Mouse (Mus musculus): ENCODE results near the gene Cntnap2. TPM values are rescaled to one million over a fixed set of nuclear protein-coding genes. Genes with fewer than 3 reads are reported as not detected.
"Not testable (repeated sequence)": the region's sequence is repeated elsewhere in the genome, so short reads cannot be mapped to it uniquely, and the experiment has no call there.

The Cntnap2 gene
- total and polyA plus RNA-seq, 2 experiments from 2014 or later = 0.04 to 1.4 TPM

DNA sequence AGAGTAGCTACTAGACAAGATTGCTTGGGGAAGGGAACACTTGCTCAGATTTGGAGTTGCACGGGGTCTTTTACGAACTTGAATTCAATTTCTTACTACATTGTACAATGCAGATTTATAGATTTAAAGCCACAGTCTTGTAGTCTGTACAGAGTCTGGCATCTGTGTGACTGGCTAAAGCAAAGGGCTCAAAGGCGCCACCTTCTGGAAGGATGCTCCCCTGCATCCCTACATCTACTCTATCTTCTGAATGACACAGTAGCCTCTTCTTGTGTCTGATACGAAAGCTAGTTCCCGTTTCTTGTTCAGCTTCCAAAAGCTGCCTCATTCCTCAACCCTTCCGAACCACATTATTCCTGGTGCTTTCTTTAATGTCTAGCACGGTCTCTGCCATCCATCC is 2129.0 kb downstream of the Cntnap2 start:
- Histone ChIP-seq H3K4me2 (ENCODE audit: low read depth, low read length) (no peak overlapping the region), H3K36me3 (replicated peaks; ENCODE audit: control insufficient read depth, insufficient read depth, low read length) (no peaks in the 10 kb centered on the region), H3K9ac (replicated peaks; ENCODE audit: low read depth, low read length) (no peak overlapping the region), H3K27ac (ENCODE audit: low read depth) (no peak overlapping the region), H3K4me1 (ENCODE audit: control insufficient read depth, insufficient read depth) (peaks cover 5% of the 10 kb centered on the region; the same call in 1 of the 2 replicates), H3K4me3 (ENCODE audit: low read depth, low read length) (no peak overlapping the region), H3K9me3 (replicated peaks; ENCODE audit: control insufficient read depth, low read length) (no peaks in the 10 kb centered on the region), H3K27me3 (ENCODE audit: control insufficient read depth, insufficient read depth, low read length) (no peaks in the 10 kb centered on the region)
- DNase-seq (ENCODE audit: low spot score) (no peak), ATAC-seq (ENCODE audit: insufficient read depth, low read depth) (no peak)
- 61% methylated on average over 7 of the region's 7 CpGs for WGBS
- TF ChIP-seq CTCF (IDR thresholded peaks at IDR 0.05; ENCODE audit: low read depth) (peak; percentile 36), EP300 (IDR thresholded peaks at IDR 0.05; ENCODE audit: low read depth) (no peak)

DNA sequence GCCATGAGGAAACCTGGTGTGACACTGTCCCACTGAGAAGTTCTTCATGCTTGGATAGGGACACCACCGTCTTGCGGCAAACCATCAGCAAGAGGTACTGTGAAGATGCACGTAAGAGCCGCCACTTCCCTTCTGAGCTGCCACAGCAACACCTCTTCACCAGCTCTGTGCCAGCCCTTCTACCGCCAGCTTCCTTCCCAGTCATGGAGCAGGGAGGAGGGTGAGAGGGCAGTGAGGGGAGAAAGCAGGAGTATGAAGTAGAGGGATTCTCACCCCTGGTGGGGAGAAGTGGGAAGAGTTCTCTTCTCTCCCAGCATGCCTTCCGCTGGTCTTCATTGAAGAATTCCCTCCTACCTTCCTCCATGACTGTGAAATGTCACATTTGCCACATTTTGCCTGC is 2129.4 kb downstream of the Cntnap2 start:
- H3K9ac ChIP-seq (replicated peaks; ENCODE audit: low read depth, low read length); H3K9me3 ChIP-seq (replicated peaks; ENCODE audit: control insufficient read depth, low read length); H3K4me2 ChIP-seq (ENCODE audit: low read depth, low read length); DNase-seq (ENCODE audit: low spot score); H3K27me3 ChIP-seq (ENCODE audit: control insufficient read depth, insufficient read depth, low read length); H3K36me3 ChIP-seq (replicated peaks; ENCODE audit: control insufficient read depth, insufficient read depth, low read length); H3K4me1 ChIP-seq (ENCODE audit: control insufficient read depth, insufficient read depth); H3K27ac ChIP-seq (ENCODE audit: low read depth); H3K4me3 ChIP-seq (ENCODE audit: low read depth, low read length); ATAC-seq (ENCODE audit: insufficient read depth, low read depth): not testable (repeated sequence)
- WGBS = 79% methylated on average over 6 of the region's 6 CpGs

DNA sequence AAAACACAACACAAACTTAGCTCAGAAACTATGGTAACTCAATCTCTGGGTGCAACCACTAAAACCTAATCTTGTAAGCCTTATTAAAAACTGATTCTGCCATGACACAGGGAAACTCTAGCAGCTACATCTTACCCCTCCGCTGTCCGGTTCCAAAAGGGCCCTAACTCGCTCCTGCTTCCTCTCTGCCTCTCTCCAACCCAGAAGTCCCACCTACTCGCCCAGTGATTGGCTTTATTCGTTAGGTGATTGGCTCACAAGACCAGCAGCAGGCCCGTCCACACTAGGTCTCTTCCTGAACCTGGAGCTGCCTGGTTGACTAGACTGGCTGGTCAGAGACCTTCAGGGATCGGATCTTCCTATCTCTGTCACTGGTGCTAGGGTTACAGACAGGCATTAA is 2131.1 kb downstream of the Cntnap2 start:
- Histone ChIP-seq H3K4me2 (ENCODE audit: low read depth, low read length) (no peak overlapping the region), H3K36me3 (replicated peaks; ENCODE audit: control insufficient read depth, insufficient read depth, low read length) (no peaks in the 10 kb centered on the region), H3K4me3 (ENCODE audit: low read depth, low read length) (no peak overlapping the region), H3K4me1 (ENCODE audit: control insufficient read depth, insufficient read depth) (peaks cover 5% of the 10 kb centered on the region; the same call in 1 of the 2 replicates), H3K27ac (ENCODE audit: low read depth) (no peak overlapping the region), H3K9ac (replicated peaks; ENCODE audit: low read depth, low read length) (no peak overlapping the region), H3K27me3 (ENCODE audit: control insufficient read depth, insufficient read depth, low read length) (no peaks in the 10 kb centered on the region), H3K9me3 (replicated peaks; ENCODE audit: control insufficient read depth, low read length) (no peaks in the 10 kb centered on the region)
- ATAC-seq (ENCODE audit: insufficient read depth, low read depth) (no peak), DNase-seq (ENCODE audit: low spot score) (no peak)
- no peak for TF ChIP-seq CTCF (IDR thresholded peaks at IDR 0.05; ENCODE audit: low read depth)
- TF ChIP-seq EP300 (IDR thresholded peaks at IDR 0.05; ENCODE audit: low read depth) = no peak
- WGBS = 70% methylated on average over 7 of the region's 7 CpGs

GRCm38 (mm10) chr6:47191277-47191800 is 2132.2 kb downstream of the Cntnap2 start:
- ATAC-seq (ENCODE audit: insufficient read depth, low read depth) = no peak
- H3K27ac ChIP-seq (ENCODE audit: low read depth) = no peak overlapping the region

GRCm38 (mm10) chr6:47191940-47192339 is 2132.8 kb downstream of the Cntnap2 start:
- TF ChIP-seq CTCF (IDR thresholded peaks at IDR 0.05; ENCODE audit: low read depth) (no peak), EP300 (IDR thresholded peaks at IDR 0.05; ENCODE audit: low read depth) (no peak)
- Histone ChIP-seq H3K9ac (replicated peaks; ENCODE audit: low read depth, low read length) (no peak overlapping the region), H3K4me1 (ENCODE audit: control insufficient read depth, insufficient read depth) (peaks cover 5% of the 10 kb centered on the region; the same call in 1 of the 2 replicates), H3K4me3 (ENCODE audit: low read depth, low read length) (peak overlapping the region; percentile 36), H3K27ac (ENCODE audit: low read depth) (no peak overlapping the region), H3K36me3 (replicated peaks; ENCODE audit: control insufficient read depth, insufficient read depth, low read length) (no peaks in the 10 kb centered on the region), H3K9me3 (replicated peaks; ENCODE audit: control insufficient read depth, low read length) (no peaks in the 10 kb centered on the region), H3K4me2 (ENCODE audit: low read depth, low read length) (peak overlapping the region; percentile 58), H3K27me3 (ENCODE audit: control insufficient read depth, insufficient read depth, low read length) (no peaks in the 10 kb centered on the region)
- DNase-seq (ENCODE audit: low spot score) (no peak), ATAC-seq (ENCODE audit: insufficient read depth, low read depth) (peak; percentile 30; the same call in 1 of the 2 replicates)
- 41% methylated on average over 10 of the region's 10 CpGs for WGBS

More at GRCm38 (mm10) chr6:47191277-47191800, 2132.2 kb downstream of the Cntnap2 start:
- Histone ChIP-seq H3K9ac (replicated peaks; ENCODE audit: low read depth, low read length) (no peak overlapping the region), H3K9me3 (replicated peaks; ENCODE audit: control insufficient read depth, low read length) (no peaks in the 10 kb centered on the region), H3K4me1 (ENCODE audit: control insufficient read depth, insufficient read depth) (peaks cover 5% of the 10 kb centered on the region; the same call in 1 of the 2 replicates), H3K4me2 (ENCODE audit: low read depth, low read length) (peak overlapping the region; percentile 58), H3K27me3 (ENCODE audit: control insufficient read depth, insufficient read depth, low read length) (no peaks in the 10 kb centered on the region), H3K36me3 (replicated peaks; ENCODE audit: control insufficient read depth, insufficient read depth, low read length) (no peaks in the 10 kb centered on the region), H3K4me3 (ENCODE audit: low read depth, low read length) (peak overlapping the region; percentile 36)
- peak; percentile 76 for DNase-seq (ENCODE audit: low spot score)
- TF ChIP-seq CTCF (IDR thresholded peaks at IDR 0.05; ENCODE audit: low read depth) (peak; percentile 71), EP300 (IDR thresholded peaks at IDR 0.05; ENCODE audit: low read depth) (no peak)
- 10% methylated on average over 7 of the region's 7 CpGs for WGBS

DNA sequence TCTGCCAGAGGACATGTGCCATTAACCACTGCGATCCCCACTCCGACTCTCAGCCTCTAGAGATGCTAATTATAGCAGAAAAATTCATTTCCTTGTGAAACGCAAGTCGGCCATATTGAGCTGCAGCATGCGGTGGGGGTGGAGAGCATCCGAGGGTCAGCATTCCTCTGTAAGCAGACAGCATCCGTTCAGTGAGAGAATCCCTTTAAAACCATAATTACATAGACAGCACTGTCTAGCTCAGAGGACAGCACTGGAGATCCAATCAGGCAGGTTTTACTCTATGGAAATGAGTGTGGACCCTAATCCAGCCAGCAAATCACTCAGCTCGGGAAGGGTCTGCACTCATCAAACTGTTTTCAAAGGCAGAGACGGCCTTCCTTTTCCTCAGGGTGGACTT is 2133.3 kb downstream of the Cntnap2 start:
- Histone ChIP-seq H3K4me2 (ENCODE audit: low read depth, low read length) (peak overlapping the region; percentile 58), H3K27ac (ENCODE audit: low read depth) (no peak overlapping the region), H3K36me3 (replicated peaks; ENCODE audit: control insufficient read depth, insufficient read depth, low read length) (no peaks in the 10 kb centered on the region), H3K4me1 (ENCODE audit: control insufficient read depth, insufficient read depth) (peaks cover 5% of the 10 kb centered on the region; the same call in 1 of the 2 replicates), H3K9me3 (replicated peaks; ENCODE audit: control insufficient read depth, low read length) (no peaks in the 10 kb centered on the region), H3K4me3 (ENCODE audit: low read depth, low read length) (no peak overlapping the region), H3K27me3 (ENCODE audit: control insufficient read depth, insufficient read depth, low read length) (no peaks in the 10 kb centered on the region), H3K9ac (replicated peaks; ENCODE audit: low read depth, low read length) (no peak overlapping the region)
- 43% methylated on average over 9 of the region's 9 CpGs for WGBS
- TF ChIP-seq EP300 (IDR thresholded peaks at IDR 0.05; ENCODE audit: low read depth) (no peak), CTCF (IDR thresholded peaks at IDR 0.05; ENCODE audit: low read depth) (no peak)
- ATAC-seq (ENCODE audit: insufficient read depth, low read depth) (no peak), DNase-seq (ENCODE audit: low spot score) (no peak)
